Mouse (Mus musculus): ENCODE measurements around the gene Dock2. TPM values are rescaled to one million over a fixed set of nuclear protein-coding genes. Genes with fewer than 3 reads are reported as not detected.

The Dock2 gene
- total and polyA plus RNA-seq, 3 experiments = 79.6 to 151 (median 133) TPM

GRCm38 (mm10) chr11:34431371-34431770 lies 352.3 kb downstream of the Dock2 start:
- no peaks in the 10 kb centered on the region for H3K9me3 ChIP-seq (replicated peaks; ENCODE audit: low read length)
- in situ Hi-C loops (cut with MboI; ENCODE audit: low pct_ligation_motif_present, low pct_unique_long_range_greater_than_20kb, low sequenced_read_pairs) (no loop called here), dilution Hi-C loops (cut with MboI; ENCODE audit: extremely low pct_ligation_motif_present, extremely low pct_unique_long_range_greater_than_20kb, low sequenced_read_pairs) (no loop called here)
- TF ChIP-seq RAD21 (IDR thresholded peaks at IDR 0.05; ENCODE audit: low read depth, low read length) (no peak), TBP (conservative IDR thresholded peaks at IDR 0.05; ENCODE audit: low read depth, low read length) (no peak), NRF1 (IDR thresholded peaks at IDR 0.05; ENCODE audit: low read depth, low read length) (no peak)
- no peaks in the 10 kb centered on the region for H3K27me3 ChIP-seq (replicated peaks)
- no peak overlapping the region for H3K9ac ChIP-seq (ENCODE audit: insufficient read depth, low read depth)
- no peaks in the 10 kb centered on the region for H3K4me1 ChIP-seq (ENCODE audit: control insufficient read depth in 1 of 2, insufficient read depth in 2 of 2)
- no peak overlapping the region for H3K4me3 ChIP-seq (replicated peaks in 1 of 3; ENCODE audit: low read depth in 2 of 3, low read length in 2 of 3, poor library complexity in 1 of 3)
- H3K36me3 ChIP-seq (replicated peaks in 1 of 2; ENCODE audit: control insufficient read depth in 1 of 2, insufficient read depth in 1 of 2, low read length in 1 of 2) = peaks cover 59 to 97% of the 10 kb centered on the region in 2 experiments
- no peak overlapping the region for H3K4me2 ChIP-seq (ENCODE audit: insufficient read depth, low read depth, poor library complexity, severe bottlenecking)
- H3K27ac ChIP-seq (ENCODE audit: insufficient read depth, low read depth) = no peak overlapping the region
- H3K79me2 ChIP-seq (replicated peaks; ENCODE audit: control insufficient read depth, extremely low read depth, insufficient read depth, poor library complexity, severe bottlenecking) = no peaks in the 10 kb centered on the region
- DNase-seq (ENCODE audit: extremely low read depth) = no peak

- dilution Hi-C loops (cut with MboI; ENCODE audit: extremely low pct_ligation_motif_present, extremely low pct_unique_long_range_greater_than_20kb, low sequenced_read_pairs) = no loop called here
- DNase-seq (ENCODE audit: extremely low read depth) = no peak
These were observed 352.8 kb downstream of the Dock2 start for GRCm38 (mm10) chr11:34430940-34431339.

GRCm38 (mm10) chr11:34427212-34427611 lies 356.5 kb downstream of the Dock2 start:
- H3K4me3 ChIP-seq (replicated peaks in 1 of 3; ENCODE audit: low read depth in 2 of 3, low read length in 2 of 3, poor library complexity in 1 of 3) = no peak overlapping the region
- TF ChIP-seq POLR2AphosphoS2 (IDR thresholded peaks at IDR 0.05; ENCODE audit: low read depth, low read length) (no peak), KAT2A (IDR thresholded peaks at IDR 0.05; ENCODE audit: insufficient replicate concordance, low read length) (no peak), BHLHE40 (IDR thresholded peaks at IDR 0.05; ENCODE audit: low read depth, low read length) (no peak), IRF4 (IDR thresholded peaks at IDR 0.05; ENCODE audit: low read depth, low read length) (no peak)
- H3K4me1 ChIP-seq (ENCODE audit: control insufficient read depth in 1 of 2, insufficient read depth in 2 of 2) = no peaks in the 10 kb centered on the region
- H3K9me3 ChIP-seq (replicated peaks; ENCODE audit: low read length) = no peaks in the 10 kb centered on the region
- H3K9ac ChIP-seq (ENCODE audit: insufficient read depth, low read depth) = no peak overlapping the region
- DNase-seq (ENCODE audit: extremely low read depth) = no peak
- no peak overlapping the region for H3K4me2 ChIP-seq (ENCODE audit: insufficient read depth, low read depth, poor library complexity, severe bottlenecking)
- no peak overlapping the region for H3K27ac ChIP-seq (ENCODE audit: insufficient read depth, low read depth)
- H3K27me3 ChIP-seq (replicated peaks) = no peaks in the 10 kb centered on the region
- in situ Hi-C loops (cut with MboI; ENCODE audit: low pct_ligation_motif_present, low pct_unique_long_range_greater_than_20kb, low sequenced_read_pairs) = no loop called here
- no peaks in the 10 kb centered on the region; the same call in 1 of the 2 replicates for H3K79me2 ChIP-seq (replicated peaks; ENCODE audit: control insufficient read depth, extremely low read depth, insufficient read depth, poor library complexity, severe bottlenecking)
- H3K36me3 ChIP-seq (replicated peaks in 1 of 2; ENCODE audit: control insufficient read depth in 1 of 2, insufficient read depth in 1 of 2, low read length in 1 of 2) = peaks cover 38 to 95% of the 10 kb centered on the region in 2 experiments
- dilution Hi-C loops (cut with MboI; ENCODE audit: extremely low pct_ligation_motif_present, extremely low pct_unique_long_range_greater_than_20kb, low sequenced_read_pairs) = no loop called here

More at GRCm38 (mm10) chr11:34430940-34431339, 352.8 kb downstream of the Dock2 start:
- H3K27ac ChIP-seq (ENCODE audit: insufficient read depth, low read depth) = no peak overlapping the region
- peaks cover 59 to 97% of the 10 kb centered on the region in 2 experiments for H3K36me3 ChIP-seq (replicated peaks in 1 of 2; ENCODE audit: control insufficient read depth in 1 of 2, insufficient read depth in 1 of 2, low read length in 1 of 2)
- no peak overlapping the region for H3K4me3 ChIP-seq (replicated peaks in 1 of 3; ENCODE audit: low read depth in 2 of 3, low read length in 2 of 3, poor library complexity in 1 of 3)
- no peaks in the 10 kb centered on the region for H3K9me3 ChIP-seq (replicated peaks; ENCODE audit: low read length)
- H3K79me2 ChIP-seq (replicated peaks; ENCODE audit: control insufficient read depth, extremely low read depth, insufficient read depth, poor library complexity, severe bottlenecking) = no peaks in the 10 kb centered on the region
- no peaks in the 10 kb centered on the region for H3K4me1 ChIP-seq (ENCODE audit: control insufficient read depth in 1 of 2, insufficient read depth in 2 of 2)
- no peak overlapping the region for H3K4me2 ChIP-seq (ENCODE audit: insufficient read depth, low read depth, poor library complexity, severe bottlenecking)
- no peak for TF ChIP-seq MXI1 (IDR thresholded peaks at IDR 0.05; ENCODE audit: low read depth, low read length)
- TF ChIP-seq UBTF (IDR thresholded peaks at IDR 0.05; ENCODE audit: low read depth, low read length) = no peak
- no peak for TF ChIP-seq TCF12 (IDR thresholded peaks at IDR 0.05; ENCODE audit: low read depth, low read length)
- TF ChIP-seq SMC3 (IDR thresholded peaks at IDR 0.05; ENCODE audit: low read depth, low read length) = no peak
- no peak for TF ChIP-seq JUND (conservative IDR thresholded peaks at IDR 0.05; ENCODE audit: low read depth, low read length)
- no peak for TF ChIP-seq ETS1 (conservative IDR thresholded peaks at IDR 0.05; ENCODE audit: low read depth, low read length)
- TF ChIP-seq USF1 (IDR thresholded peaks at IDR 0.05; ENCODE audit: low read depth, low read length) = no peak
- no peak for TF ChIP-seq CTCF (conservative IDR thresholded peaks at IDR 0.05 in 1 of 2, IDR thresholded peaks at IDR 0.05 in 1 of 2; ENCODE audit: low read depth in 2 of 2, low read length in 2 of 2)
- no peak for TF ChIP-seq CHD1 (IDR thresholded peaks at IDR 0.05; ENCODE audit: low read depth, low read length)
- TF ChIP-seq MAX (IDR thresholded peaks at IDR 0.05; ENCODE audit: low read length) = no peak
- no peak for TF ChIP-seq ZKSCAN1 (IDR thresholded peaks at IDR 0.05; ENCODE audit: borderline replicate concordance, low read depth, low read length)
- TF ChIP-seq PAX5 (IDR thresholded peaks at IDR 0.05; ENCODE audit: low read length) = no peak
- no peak for TF ChIP-seq USF2 (conservative IDR thresholded peaks at IDR 0.05; ENCODE audit: low read depth, low read length)
- no peak for TF ChIP-seq SIN3A (IDR thresholded peaks at IDR 0.05; ENCODE audit: low read length)
- no peak for TF ChIP-seq POLR2A (IDR thresholded peaks at IDR 0.05; ENCODE audit: low read depth, low read length)
- no peak for TF ChIP-seq GABPA (IDR thresholded peaks at IDR 0.05; ENCODE audit: insufficient replicate concordance, low read depth, low read length)
- no peak for TF ChIP-seq RCOR1 (conservative IDR thresholded peaks at IDR 0.05; ENCODE audit: low read depth, low read length)
- TF ChIP-seq ELF1 (IDR thresholded peaks at IDR 0.05; ENCODE audit: low read depth, low read length) = no peak
- TF ChIP-seq E2F4 (IDR thresholded peaks at IDR 0.05; ENCODE audit: insufficient replicate concordance, low read depth, low read length) = no peak
- no peak for TF ChIP-seq HCFC1 (IDR thresholded peaks at IDR 0.05; ENCODE audit: low read depth, low read length)
- H3K27me3 ChIP-seq (replicated peaks) = no peaks in the 10 kb centered on the region
- in situ Hi-C loops (cut with MboI; ENCODE audit: low pct_ligation_motif_present, low pct_unique_long_range_greater_than_20kb, low sequenced_read_pairs) = no loop called here
- no peak overlapping the region for H3K9ac ChIP-seq (ENCODE audit: insufficient read depth, low read depth)
